8 mouse cellular contexts compared by ENCODE assay signal in genomic region chr16:48941805-48942204, GRCm38 (mm10). TPM values are rescaled to one million over a fixed set of nuclear protein-coding genes. Genes with fewer than 3 reads are reported as not detected.
DNase-seq lines count a peak whose midpoint lies in the region; ATAC-seq and TF ChIP-seq lines count a peak whose summit lies in the region.

No protein-coding gene starts in this region.

- H3K36me3 ChIP-seq in kidney, adult 2 months (ENCODE audit: control insufficient read depth, insufficient read depth, low read length): no peaks in the 10 kb centered on the region
- H3K36me3 ChIP-seq in heart, embryonic 12.5 days: peaks cover 12% of the 10 kb centered on the region

- H3K4me1 ChIP-seq in kidney, adult 2 months (ENCODE audit: control insufficient read depth, insufficient read depth, low read length): no peaks in the 10 kb centered on the region
- no peaks in the 10 kb centered on the region for H3K4me1 ChIP-seq in heart, embryonic 12.5 days (replicated peaks)

- no peak overlapping the region for H3K4me3 ChIP-seq in kidney, adult 2 months (ENCODE audit: insufficient read depth, low read depth, low read length)
- no peak overlapping the region for H3K4me3 ChIP-seq in heart, embryonic 12.5 days

- TF ChIP-seq CTCF in kidney, adult 2 months (conservative IDR thresholded peaks at IDR 0.05; ENCODE audit: insufficient read depth, insufficient read length, low read depth, low read length): no peak

- TF ChIP-seq POLR2A in kidney, adult 2 months (IDR thresholded peaks at IDR 0.05; ENCODE audit: low read depth, low read length): no peak

- no peaks in the 10 kb centered on the region for H3K27me3 ChIP-seq in kidney, adult 2 months (replicated peaks; ENCODE audit: control insufficient read depth, insufficient read depth, low read length)
- H3K27me3 ChIP-seq in heart, embryonic 12.5 days (replicated peaks): no peaks in the 10 kb centered on the region

- H3K4me2 ChIP-seq in heart, embryonic 12.5 days: no peak overlapping the region

- no peaks in the 10 kb centered on the region for H3K9me3 ChIP-seq in heart, embryonic 12.5 days (replicated peaks)

- H3K9ac ChIP-seq in heart, embryonic 12.5 days: no peak overlapping the region

- no peak overlapping the region for H3K27ac ChIP-seq in kidney, adult 2 months (ENCODE audit: insufficient read depth, low read depth, low read length)
- no peak overlapping the region for H3K27ac ChIP-seq in heart, embryonic 12.5 days (ENCODE audit: poor library complexity, severe bottlenecking)

- ATAC-seq in heart, embryonic 12.5 days (ENCODE audit: insufficient number of reproducible peaks, low FRiP score): no peak

- WGBS in kidney, adult 2 months: 83% methylated on average over 1 of the region's 1 CpGs
- 56% methylated on average over 1 of the region's 1 CpGs for WGBS in heart, embryonic 12.5 days

- DNase-seq in adrenal gland, postnatal 14 days: peak; percentile 39
- DNase-seq in adrenal gland, postnatal 25 days: no peak
- DNase-seq in kidney, postnatal 10 days: peak; percentile 43
- DNase-seq in kidney, adult 2 months: no peak
- DNase-seq in ES-CJ7 (ENCODE audit: low read depth, low spot score): peak; percentile 4
- DNase-seq in lung, postnatal 36 days: peak; percentile 15
- no peak for DNase-seq in yolk sac, embryonic 10.5 days (ENCODE audit: low spot score)

RNA-seq across cellular contexts. Expression of gene Dzip3, which starts 52.2 kb away (rescaled TPM):
- 15.8 and 18.3 TPM in 2 replicates for total RNA-seq in adrenal gland, postnatal 14 days (2021)
- 20.4 and 23.6 TPM in 2 replicates for total RNA-seq in adrenal gland, postnatal 25 days (2021)
- 1.6 and 1.9 TPM in 2 replicates for polyA plus RNA-seq in kidney, adult 2 months (2012; rRNA removed)
- polyA plus RNA-seq in heart, embryonic 12.5 days (2016; fragmentation: Nextera tagmentation; extraction: Ambion mirVana): 22.6 and 27.5 TPM in 2 replicates

RNA-seq across cellular contexts. Expression of gene Cip2a, which starts 52.2 kb away (rescaled TPM):
- 7.6 and 8.0 TPM in 2 replicates for total RNA-seq in adrenal gland, postnatal 14 days (2021)
- total RNA-seq in adrenal gland, postnatal 25 days (2021): 4.4 and 4.8 TPM in 2 replicates
- 0.30 and 0.44 TPM in 2 replicates for polyA plus RNA-seq in kidney, adult 2 months (2012; rRNA removed)
- polyA plus RNA-seq in heart, embryonic 12.5 days (2016; fragmentation: Nextera tagmentation; extraction: Ambion mirVana): 31.0 TPM in 2 replicates

Comparison
In these comparisons a context has a peak if more than half of its experiments do, and no peak if none do; other contexts are left out.
1. DNase-seq: peak in adrenal gland, postnatal 14 days (single experiment), kidney, postnatal 10 days (single experiment), ES-CJ7 (single experiment) and lung, postnatal 36 days (single experiment); none in adrenal gland, postnatal 25 days (single experiment), kidney, adult 2 months (single experiment) and yolk sac, embryonic 10.5 days (single experiment).